Comparison of ENCODE assay signal across 10 mouse cellular contexts in genomic region chr10:117838924-117839323, GRCm38 (mm10). TPM values are rescaled to one million over a fixed set of nuclear protein-coding genes. Genes with fewer than 3 reads are reported as not detected.
DNase-seq lines count a peak whose midpoint lies in the region; ATAC-seq and TF ChIP-seq lines count a peak whose summit lies in the region.
"Had no signal": no experiment of that assay in that cellular context is flagged by ENCODE, and none has a peak within 500 bp of the region (broad histone marks: within the 10 kb centered on the region; RNA-seq: fewer than 3 reads in every experiment).

No protein-coding gene starts in this region.

- peak; percentile 12; the same call in 1 of the 2 replicates for ATAC-seq in common myeloid progenitor, adult 5-6 weeks (replicated peaks; ENCODE audit: low read depth, poor library complexity, severe bottlenecking)
- ATAC-seq in neutrophil, adult 5-6 weeks (ENCODE audit: extremely low read depth, insufficient number of reproducible peaks, low FRiP score, poor library complexity, severe bottlenecking) = peak; percentile 48; the same call in 1 of the 2 replicates
- ATAC-seq: midbrain, embryonic 13.5 days had no signal

- 79% methylated on average over 3 of the region's 3 CpGs for WGBS in heart, adult 2 months

- H3K27ac ChIP-seq in heart, adult 2 months = no peak overlapping the region
- H3K27ac ChIP-seq: embryonic facial prominence, embryonic 12.5 days; midbrain, embryonic 13.5 days had no signal

- peak; percentile 48 for TF ChIP-seq CTCF in heart, adult 2 months (IDR thresholded peaks at IDR 0.05)

- no peaks in the 10 kb centered on the region for H3K27me3 ChIP-seq in heart, adult 2 months (ENCODE audit: control insufficient read depth, insufficient read depth, low read length)
- H3K27me3 ChIP-seq: embryonic facial prominence, embryonic 12.5 days; midbrain, embryonic 13.5 days had no signal

- no peak for TF ChIP-seq EP300 in heart, adult 2 months (IDR thresholded peaks at IDR 0.05; ENCODE audit: insufficient read depth, low read depth, low read length)

- peaks cover 29% of the 10 kb centered on the region for H3K4me1 ChIP-seq in heart, adult 2 months (ENCODE audit: control insufficient read depth, insufficient read depth, low read length)

- intact Hi-C loops in heart, adult 2 months (cut with DNase I) = no loop called here
- intact Hi-C loops in heart, postnatal 25 days (cut with DNase I) = no loop called here

- H3K4me3 ChIP-seq in heart, adult 2 months = no peak overlapping the region
- H3K4me3 ChIP-seq: embryonic facial prominence, embryonic 12.5 days; midbrain, embryonic 13.5 days had no signal

- H3K9ac ChIP-seq in heart, adult 2 months (ENCODE audit: low read depth, low read length) = no peak overlapping the region
- H3K9ac ChIP-seq: embryonic facial prominence, embryonic 12.5 days; midbrain, embryonic 13.5 days had no signal

- H3K79me2 ChIP-seq in heart, adult 2 months (replicated peaks; ENCODE audit: control insufficient read depth, insufficient read depth, low read length) = peaks cover 12% of the 10 kb centered on the region

- DNase-seq in heart, adult 2 months = no peak
- no peak for DNase-seq in heart, postnatal 25 days (ENCODE audit: low spot score)
- DNase-seq in lung, postnatal 10 days = peak; percentile 12
- DNase-seq in lung, postnatal 36 days = no peak
- DNase-seq in layer of hippocampus, postnatal 36 days = no peak
- DNase-seq in embryo, embryonic 9.5 days (ENCODE audit: extremely low spot score) = no peak

- peaks cover 47% of the 10 kb centered on the region for H3K36me3 ChIP-seq in heart, adult 2 months (ENCODE audit: control insufficient read depth, insufficient read depth, low read length)
- H3K36me3 ChIP-seq: embryonic facial prominence, embryonic 12.5 days; midbrain, embryonic 13.5 days had no signal

- no peak for TF ChIP-seq POLR2A in heart, adult 2 months (IDR thresholded peaks at IDR 0.05; ENCODE audit: insufficient read depth, low read depth, low read length)

RNA-seq across cellular contexts. Expression of gene Rap1b, which starts 6.9 kb away (rescaled TPM):
- total RNA-seq in heart, adult 2 months (2021) = 10 to 100 TPM; 48.0 to 53.4 TPM
- 23.4 and 47.4 TPM in 2 replicates for polyA plus RNA-seq in heart, adult 2 months (2012; rRNA removed)
- 10 to 100 TPM; 48.1 to 56.8 TPM for total RNA-seq in heart, postnatal 25 days (2021)
- total RNA-seq in common myeloid progenitor, adult 5-6 weeks (2017) = 152 and 155 TPM in 2 replicates
- total RNA-seq in neutrophil, adult 5-6 weeks (2017) = 331 and 337 TPM in 2 replicates
- 10 to 100 TPM; 64.4 to 66.1 TPM for total RNA-seq in layer of hippocampus, postnatal 36 days (2021)

RNA-seq across cellular contexts. Expression of gene Nup107, which starts 46.4 kb away (rescaled TPM):
- total RNA-seq in heart, adult 2 months (2021) = 1 to 10 TPM; 7.0 to 8.6 TPM
- polyA plus RNA-seq in heart, adult 2 months (2012; rRNA removed) = 4.9 and 6.7 TPM in 2 replicates
- 1 to 10 TPM; 7.3 to 8.6 TPM for total RNA-seq in heart, postnatal 25 days (2021)
- total RNA-seq in common myeloid progenitor, adult 5-6 weeks (2017) = 126 and 151 TPM in 2 replicates
- 45.9 and 50.0 TPM in 2 replicates for total RNA-seq in neutrophil, adult 5-6 weeks (2017)
- 10 to 100 TPM; 15.8 to 20.7 TPM for total RNA-seq in layer of hippocampus, postnatal 36 days (2021)
